Mouse (Mus musculus) mature B cell (primary cell): ENCODE data around the gene Prdm16.

Source experiments
- in situ Hi-C: fragments of 300-500 bp; cut with MboI; formaldehyde crosslinking; loops from 2 replicates; pipeline ENCODE4 v1.14.3; 2019

The Prdm16 gene

DNA sequence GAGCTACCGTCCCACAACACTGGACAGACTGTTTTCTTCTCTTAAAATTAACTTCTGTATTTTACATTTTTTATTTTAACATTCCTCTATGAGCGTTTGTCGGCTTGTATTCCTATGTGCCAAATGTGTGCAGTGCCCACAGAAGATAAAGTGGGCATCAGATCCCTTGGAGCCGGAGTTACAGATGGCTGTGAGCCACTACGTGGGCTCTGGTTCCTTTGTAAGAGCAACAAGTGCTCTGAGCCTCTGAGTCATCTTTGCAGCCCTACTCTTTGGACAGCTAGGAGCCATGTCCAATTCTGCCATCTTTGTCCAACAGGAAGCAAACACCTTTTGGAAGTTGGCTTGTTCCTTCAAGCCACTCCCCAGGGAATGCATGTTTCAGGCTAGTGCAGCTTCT lies 78.6 kb downstream of the Prdm16 start:
- in situ Hi-C loops = no loop called here

DNA sequence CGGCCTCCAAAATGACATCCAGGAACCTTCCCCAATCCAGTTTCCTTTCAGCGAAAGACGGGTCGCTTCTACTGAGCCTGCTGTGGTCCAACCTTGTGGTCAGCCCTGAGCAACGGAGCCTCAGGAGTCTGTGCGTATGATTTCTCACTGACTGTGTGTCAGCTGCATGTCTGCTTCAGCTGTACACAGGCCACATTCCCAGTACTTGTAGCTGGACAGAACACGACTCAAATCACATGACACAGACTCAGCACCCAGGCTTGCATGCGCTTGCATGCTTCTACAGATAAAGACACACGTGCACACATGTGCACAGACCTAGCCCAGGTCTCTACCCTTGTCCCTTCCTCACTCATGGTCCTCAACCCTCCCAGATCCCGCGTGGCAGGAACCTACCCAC lies 79.5 kb downstream of the Prdm16 start:
- in situ Hi-C loops = no loop called here

DNA sequence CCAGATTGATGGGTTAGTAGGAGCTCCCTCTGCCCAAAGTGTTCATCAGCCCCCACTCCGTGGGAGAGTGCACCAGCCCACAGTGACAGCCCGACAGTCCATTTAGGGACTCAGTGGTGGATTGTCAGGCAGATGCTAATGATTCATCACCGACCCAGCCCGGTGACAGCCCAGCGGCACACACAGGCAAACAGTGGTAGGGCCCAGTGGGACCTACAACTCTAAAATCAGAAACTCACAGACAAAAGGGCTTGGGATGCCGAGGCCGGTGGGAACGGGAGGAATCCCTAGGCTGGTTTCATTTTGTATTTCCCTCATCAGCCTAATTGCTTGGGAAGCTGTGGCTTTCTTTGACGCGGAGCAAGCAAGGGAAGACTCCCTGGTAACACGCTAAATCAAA lies 80.3 kb downstream of the Prdm16 start:
- in situ Hi-C loops = no loop called here

DNA sequence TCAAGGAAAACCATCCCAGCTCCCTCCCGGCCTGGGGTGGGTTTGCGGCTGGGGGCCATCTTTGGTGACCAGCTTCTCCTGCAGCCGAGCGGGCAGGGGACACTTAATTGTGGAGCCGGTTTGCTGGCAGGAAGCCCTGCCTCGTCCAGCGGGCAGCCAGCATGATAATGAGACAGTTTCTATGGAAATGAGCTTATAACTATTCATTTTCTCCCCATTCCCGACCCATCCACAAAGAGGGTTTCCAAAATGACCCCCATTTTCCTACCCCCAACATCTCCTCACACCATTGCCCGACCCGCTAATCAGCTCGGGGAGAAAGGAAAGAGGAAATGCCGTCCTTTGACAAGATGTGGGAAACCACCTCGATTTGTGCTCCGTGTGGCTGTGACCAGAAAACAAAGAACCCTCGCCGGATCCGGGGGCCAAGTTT lies 86.7 kb downstream of the Prdm16 start:
- in situ Hi-C loops = no loop called here

DNA sequence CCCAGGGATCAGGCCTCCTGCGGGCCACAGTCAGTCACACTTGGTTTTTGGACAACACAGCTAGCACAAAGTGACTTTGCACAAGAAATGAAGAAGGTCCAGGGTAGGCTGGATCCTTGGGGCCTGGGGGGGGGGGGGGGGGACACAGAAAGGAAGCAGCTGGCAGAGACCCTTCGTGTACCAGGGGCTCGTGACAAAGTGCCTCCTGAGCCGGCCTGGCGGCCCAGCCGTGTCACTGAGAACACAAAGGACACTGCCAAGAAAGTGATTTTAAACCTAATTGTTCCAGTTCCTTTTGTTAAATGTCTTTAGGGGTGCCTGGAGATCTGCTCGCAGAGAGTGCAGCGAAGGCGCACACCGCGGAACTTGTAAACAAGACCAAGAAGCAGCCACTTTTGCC lies 87.2 kb downstream of the Prdm16 start:
- in situ Hi-C loops = no loop called here

DNA sequence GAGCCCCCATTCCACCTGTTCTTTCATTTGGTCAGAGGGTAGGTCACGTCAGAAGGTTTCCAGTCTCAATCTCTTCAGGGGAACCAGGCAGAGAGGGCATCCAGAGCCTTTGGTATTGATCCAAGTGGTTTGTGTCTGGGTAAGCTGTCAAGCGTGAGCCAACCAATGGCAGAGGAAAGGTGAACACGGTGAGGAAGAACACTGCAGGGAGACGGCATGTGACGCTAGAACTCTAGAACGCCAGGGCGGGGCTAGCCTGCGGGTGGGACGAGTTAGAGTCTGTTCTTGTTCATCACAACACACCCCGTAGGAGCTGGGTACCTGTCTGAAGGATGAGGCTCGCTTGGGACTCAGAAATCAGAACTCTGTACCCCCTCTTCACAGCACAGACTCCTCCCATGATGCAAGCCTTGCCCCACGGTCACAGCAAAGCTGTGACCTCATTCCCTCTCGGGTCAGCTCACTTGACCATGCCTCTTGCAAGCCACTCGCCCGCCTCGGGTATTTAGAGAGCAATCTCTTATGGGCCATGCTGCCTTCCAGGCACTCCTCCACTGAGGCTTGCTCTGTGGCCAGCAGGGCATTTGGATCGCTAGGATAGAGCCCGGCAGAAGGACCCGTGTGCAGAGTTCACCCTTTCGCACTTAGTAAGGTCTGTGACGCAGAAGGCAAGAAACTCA lies 89.4 kb downstream of the Prdm16 start:
- in situ Hi-C loops = no loop called here

DNA sequence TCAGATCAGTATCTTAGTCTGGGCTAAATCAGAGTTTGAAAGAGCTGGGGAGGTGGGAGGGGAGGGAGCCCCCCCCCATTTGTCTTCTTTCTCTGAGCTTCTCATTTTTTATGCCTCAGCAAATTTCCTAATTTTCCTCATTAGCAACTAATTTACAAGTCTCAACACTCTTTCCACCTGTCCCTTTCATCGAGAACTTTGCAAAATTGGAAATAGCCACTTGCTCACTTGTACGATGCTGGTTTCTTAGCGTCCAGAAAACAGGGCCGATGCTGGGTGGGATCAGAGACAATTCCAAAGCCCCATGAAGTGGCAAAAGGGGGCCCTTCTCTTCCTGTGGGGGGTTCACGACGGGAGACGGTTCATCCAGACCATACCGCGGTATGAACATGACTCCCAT lies 91.4 kb downstream of the Prdm16 start:
- in situ Hi-C loops = no loop called here

DNA sequence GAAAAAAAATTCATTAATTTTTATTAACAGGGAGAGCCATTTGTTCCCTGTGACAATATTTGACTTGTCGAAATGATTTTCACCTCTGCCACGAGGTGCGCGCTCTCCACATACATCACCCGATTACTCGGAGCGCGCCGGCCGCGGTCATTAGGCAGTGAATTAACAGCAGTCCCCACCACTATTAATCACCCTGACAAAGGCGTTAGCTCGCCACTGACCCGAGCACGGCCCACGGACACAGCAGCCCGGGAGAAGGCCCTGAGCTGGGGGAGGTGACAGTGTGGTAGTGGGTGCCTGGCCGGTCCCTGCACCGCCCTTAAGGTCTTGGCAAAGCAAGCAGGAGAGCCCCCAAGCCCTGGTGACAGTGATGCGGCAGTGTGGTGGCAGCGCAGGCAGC lies 92.8 kb downstream of the Prdm16 start:
- in situ Hi-C loops = no loop called here

DNA sequence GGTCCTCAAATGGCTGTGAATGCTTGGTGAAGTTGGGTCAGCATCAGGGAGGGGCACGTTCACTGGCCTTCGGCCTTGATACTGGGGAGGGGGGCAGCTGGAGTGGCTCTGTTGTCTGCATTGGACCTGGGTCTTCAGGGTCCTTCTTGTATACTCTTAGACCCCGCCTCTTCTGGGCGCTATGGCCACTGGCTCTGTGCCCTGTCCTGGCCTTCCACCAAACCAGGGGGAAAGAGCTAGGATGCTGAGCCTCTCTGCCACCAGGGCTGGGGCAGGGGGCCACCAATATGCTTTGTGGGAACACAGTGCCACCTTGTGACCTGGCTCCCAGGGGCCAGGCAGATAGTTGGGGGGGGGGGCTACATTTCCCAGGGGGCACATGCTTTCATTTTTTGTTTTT lies 93.5 kb downstream of the Prdm16 start:
- in situ Hi-C loops = no loop called here

DNA sequence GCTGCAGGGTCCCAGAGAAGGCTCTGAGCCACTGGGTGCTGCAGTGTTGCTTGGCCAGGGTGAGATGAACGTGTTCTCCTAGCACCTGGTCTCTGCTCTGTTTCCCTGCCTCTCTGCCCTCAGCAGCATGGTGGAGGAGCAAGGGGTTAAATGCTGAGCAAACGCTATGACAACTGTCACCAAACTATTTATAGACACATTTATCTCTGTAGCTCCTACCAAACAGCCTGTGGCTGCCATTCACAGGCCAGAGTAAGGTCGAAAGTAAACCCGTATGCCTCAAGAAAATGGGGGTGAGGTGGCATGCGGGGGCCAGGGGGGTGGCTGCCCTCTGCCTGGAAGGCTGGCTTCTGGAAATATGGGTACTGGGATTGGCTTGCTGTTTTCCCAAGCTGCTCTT lies 94.1 kb downstream of the Prdm16 start:
- in situ Hi-C loops = no loop called here

DNA sequence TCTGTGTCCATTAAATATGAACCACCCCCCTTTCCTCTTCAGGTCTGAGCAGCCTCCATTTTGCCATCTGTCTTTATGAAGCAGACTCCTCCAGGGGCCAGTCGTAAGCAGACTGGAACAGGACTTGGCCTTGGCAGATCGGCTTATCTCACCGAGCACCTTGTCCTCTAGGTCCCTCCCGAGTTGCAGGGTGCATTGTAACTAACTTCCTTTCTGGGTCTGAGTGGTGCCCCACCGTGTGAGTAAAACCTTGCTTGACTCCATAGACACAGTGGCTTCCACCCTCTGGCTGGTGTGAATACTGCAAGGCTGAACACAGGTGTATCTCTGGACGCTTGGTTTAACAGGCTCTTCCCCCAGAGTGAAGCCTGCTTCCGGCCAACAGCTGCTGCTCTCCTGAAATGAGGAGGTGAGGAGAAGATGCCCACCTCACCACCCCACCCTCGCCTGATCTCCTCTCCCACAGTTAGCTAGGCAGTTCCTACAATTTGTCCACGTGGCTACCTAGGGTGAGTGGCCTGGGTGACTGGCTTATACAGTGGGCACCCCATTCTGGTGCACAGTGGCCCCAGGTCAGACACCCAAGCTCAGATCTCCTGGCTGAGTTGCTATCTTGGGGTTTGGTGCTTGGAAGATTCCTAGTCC lies 94.9 kb downstream of the Prdm16 start:
- in situ Hi-C loops = no loop called here

DNA sequence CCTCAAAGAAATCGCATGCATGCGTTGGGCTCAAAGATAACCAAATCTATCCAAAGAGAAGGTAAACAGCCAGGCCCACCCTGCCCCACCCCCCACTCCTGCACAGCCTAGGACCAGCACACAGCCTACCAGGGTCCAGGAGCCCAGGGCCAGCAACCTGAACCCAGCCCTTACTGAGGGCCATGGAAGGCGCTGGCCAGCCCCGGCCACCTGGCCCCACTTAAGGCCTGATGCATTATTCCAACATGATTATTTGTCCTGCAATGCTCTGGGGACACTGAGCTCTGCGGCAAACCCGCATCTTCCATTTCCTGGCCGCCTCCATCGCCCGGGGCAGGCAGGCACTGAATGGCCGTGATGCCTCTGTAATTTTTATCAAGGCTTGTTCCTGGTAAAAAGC lies 96.0 kb downstream of the Prdm16 start:
- in situ Hi-C loops = no loop called here

DNA sequence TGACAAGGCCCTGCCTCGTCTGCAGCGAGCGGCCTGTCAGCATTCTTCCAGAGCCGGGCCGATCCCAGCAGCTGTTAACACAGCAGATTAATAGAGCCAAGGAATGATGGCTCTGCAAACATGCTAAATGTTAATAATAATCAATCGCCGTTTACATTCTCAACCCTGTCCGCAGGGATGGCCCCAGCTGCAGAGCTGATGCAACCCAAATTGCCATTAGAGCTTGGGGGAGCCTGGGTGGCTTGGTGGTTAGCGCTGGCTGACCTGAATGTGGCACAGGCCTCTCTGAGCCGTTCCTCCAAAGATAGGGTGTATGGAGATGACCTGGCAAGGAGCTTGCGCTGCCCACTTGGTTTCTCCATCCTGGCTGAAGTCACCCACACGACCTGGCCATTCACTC lies 97.0 kb downstream of the Prdm16 start:
- in situ Hi-C loops = no loop called here

DNA sequence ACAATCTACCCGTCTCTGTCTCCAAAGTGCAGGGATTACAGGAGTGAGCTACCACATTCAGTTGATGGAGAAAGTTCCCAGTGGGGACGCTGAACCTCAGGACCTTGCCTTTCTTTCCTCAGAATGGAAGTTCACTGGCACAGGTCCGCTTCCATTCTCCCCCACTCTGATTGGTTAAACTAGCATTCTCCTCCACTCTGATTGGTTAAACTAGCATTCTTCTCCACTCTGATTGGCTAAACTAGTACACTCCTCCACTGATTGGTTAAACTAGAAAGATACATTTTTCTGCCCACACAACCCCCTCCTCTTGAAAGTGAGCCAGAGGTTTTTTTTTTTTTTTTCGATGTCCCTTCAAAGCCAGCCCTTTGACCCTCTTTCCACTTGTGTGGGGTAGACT lies 97.9 kb downstream of the Prdm16 start:
- in situ Hi-C loops = no loop called here

DNA sequence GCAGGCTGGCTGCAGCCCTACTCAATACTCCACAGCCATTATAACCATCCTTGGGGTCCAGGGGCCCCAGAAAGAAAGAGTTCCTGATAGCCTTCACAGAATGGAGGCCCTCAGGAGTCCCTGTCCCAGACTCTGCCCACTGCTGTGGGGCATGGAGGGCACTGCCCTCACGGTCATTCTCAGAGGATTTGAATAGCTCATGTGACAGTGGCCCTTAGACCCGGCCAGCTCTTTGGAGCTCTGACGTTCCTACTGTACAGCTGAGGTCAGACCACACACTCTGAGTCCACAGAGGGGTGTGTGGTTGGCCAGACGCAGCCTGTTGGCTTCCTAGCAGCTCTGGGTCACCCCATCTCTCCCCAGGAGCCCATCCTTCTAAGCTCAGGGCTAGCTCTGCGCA lies 100.6 kb downstream of the Prdm16 start:
- in situ Hi-C loops = no loop called here

DNA sequence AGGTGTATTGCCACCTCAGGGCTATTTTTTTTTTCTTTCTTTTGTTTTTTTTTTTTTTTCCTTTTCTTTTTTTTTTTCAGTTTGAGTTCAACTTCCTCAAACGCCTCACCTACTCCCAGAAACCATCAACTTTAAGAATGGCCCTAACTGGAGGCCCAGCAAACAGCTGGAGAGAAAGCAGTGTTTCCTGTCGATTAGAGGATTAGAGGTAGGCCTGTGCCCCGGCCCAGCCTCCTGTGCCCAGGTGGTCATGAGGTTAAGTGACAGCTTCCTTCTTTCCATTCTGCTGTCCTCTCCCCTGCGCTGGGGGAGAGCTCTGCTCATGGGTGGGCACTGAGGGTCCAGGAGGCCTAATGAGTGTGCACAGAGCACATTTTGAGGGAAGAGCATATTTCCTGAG lies 105.3 kb downstream of the Prdm16 start:
- in situ Hi-C loops = no loop called here

DNA sequence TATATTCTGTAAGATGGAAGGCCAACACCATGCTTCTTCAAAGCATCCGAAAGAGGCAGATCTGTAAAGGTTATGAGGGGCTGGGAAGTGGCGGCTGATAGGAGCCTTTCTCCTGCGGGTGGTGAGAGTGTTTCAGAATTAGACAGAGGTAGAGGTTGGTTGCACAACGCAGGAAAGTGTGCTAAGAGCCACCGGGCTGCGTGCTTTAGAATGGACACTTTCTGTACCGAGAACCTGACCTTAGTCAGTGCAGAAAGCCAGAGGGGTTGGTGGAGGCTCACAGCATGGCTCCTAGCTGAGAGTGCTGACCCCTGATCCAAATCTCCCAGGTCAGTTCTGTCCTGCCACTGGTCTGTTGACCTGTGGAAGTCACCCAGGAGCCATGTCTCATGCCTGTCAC lies 106.3 kb downstream of the Prdm16 start:
- in situ Hi-C loops = no loop called here

DNA sequence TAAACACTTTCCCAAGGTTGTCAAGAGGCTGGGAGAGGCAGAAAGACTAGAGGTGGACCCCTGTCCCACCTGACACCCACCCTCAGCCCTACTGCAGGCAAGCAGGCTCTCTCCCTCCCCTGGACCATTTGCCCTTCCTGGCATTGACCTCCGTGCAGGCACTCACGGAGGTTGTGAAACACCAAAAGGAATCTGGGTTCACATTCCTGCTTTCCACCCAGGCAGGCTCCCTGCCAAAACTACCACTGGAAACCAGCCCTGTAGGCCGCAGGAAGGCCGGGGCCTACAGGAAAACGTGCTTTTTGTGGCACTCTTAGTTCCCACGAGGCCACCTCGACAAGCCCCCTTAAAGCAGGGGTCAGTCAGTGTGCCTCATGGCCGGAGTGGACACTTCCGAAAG lies 109.2 kb downstream of the Prdm16 start:
- in situ Hi-C loops = no loop called here

DNA sequence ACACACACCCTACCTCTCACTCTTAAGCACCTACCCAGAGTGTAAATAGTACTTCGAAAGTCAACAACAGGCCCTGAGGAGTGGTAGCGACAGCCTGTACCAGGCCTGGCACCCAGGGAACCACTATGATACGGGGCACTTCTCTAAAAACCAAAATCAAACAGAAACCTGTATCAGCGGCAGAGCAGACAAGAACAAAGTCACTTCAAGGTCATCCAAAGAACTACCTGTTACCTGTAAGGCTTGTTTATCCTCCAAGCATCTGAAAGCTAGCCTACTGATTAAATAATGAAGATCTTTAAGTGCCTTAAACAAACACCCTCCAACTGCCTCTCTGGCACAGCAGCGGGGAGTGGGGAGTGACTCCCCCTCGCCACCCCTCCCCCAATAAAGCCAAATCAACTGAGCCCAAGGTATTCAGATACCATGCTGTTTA lies 110.3 kb downstream of the Prdm16 start:
- in situ Hi-C loops = no loop called here

DNA sequence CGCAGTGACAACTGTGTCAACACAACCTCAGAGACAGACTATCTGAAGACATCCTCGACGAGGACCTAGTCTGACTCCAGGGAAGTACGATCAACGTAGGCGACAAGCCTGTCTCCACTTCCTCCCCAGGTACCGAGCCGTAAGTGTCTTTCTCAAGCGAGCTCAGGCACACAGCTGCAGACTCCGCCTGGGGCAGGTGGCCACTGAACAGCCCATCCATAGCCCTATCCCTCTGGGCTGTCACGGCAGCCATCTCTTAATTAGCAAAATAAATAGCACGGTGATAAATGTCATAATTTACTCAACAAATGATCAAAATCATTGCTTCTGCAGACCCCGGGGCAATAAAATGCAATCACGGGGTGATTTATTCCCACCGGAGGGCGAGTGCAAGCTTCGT lies 112.8 kb downstream of the Prdm16 start:
- in situ Hi-C loops = no loop called here

DNA sequence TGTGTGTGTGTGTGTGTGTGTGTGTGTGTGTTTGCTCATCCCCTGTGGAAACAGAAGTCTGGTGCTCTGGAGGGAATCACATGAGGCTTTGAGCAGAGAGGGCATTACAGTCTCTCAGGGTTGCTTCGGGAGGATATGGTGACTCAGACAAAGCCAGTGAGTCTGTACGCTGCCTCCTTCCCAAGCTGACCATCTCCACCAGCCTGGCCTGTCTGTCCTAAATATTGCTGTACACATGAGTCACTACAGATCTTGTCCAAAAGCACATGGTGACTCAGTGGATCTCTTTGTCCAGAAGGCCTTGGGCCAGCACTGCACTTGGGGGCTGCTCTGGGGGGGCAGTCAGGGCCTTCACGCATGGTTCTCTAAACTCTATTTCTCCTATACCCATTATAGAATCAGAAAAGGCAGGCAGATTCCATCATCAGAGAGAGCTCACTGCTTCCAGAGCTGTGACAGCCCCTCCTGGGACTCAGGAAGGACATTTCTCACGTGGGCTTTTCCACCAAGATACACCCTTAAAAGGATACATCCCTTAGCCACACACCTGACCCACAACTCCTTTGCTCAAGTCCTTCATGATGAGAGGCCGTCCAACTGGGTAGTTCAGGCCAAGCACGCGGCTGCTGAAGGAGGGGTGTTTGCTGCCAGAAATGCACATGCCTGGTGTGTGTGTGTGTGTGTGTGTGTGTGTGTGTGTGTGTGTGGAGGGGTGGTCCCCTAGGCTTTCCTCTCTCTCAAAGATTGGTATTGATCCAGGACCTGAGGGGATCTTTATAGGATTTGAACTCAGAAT lies 114.6 kb downstream of the Prdm16 start:
- in situ Hi-C loops = no loop called here

DNA sequence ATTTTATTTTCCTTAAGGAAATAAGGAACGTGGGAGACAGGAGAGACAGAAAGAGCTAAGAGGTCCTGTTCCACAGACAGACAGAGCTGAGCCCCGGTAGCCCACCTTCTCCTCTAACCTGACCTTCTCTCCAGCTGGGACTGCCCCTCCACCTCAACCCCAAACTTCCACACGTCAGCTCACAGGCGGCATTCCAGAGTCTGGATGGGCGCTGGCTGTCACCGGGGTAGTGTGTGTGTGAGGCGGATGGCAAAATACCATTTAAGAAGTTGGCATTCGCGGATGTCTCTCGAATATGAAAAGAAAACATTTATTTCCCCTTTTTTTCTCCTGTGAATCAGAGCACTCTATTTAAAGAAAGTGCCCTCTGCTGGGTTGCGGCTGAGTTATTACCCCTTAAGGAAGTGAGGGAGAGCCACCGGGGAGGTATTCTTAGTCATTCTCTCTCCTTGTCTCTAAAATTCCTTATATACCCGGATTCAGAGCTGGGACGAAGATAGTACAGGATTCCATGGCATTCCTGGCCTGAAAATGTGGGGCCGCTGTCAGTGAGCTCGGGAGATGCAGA lies 117.1 kb downstream of the Prdm16 start:
- in situ Hi-C loops = no loop called here

DNA sequence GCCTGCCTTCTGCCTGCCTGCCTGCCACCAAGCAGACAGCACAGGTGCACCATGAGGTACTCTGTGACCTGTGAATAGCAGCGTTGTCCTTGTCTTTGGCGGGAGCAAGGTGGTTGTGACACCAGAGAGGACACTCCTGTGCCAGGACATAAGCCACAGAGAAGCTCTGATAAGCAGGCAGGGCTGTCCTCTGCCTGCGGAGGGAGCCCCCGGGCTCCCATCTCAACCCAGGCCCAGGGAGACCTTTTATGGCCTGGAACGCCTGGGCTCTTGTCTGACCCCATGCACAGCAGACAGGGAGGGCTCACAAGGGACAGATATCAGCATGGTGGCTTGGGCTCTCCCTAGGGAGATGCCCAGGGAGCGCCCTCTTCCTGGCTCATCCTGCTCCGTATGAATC lies 118.7 kb downstream of the Prdm16 start:
- in situ Hi-C loops = no loop called here
